Mouse (Mus musculus) C2C12 (cell line): Measurements from ENCODE around the gene Thoc7.

Source experiments
- CTCF ChIP-seq: IDR thresholded peaks from one replicate; pipeline ENCODE4 v1.5.1; 2011; ENCODE audit not compliant: control insufficient read depth, insufficient read depth, insufficient read length
- FOSL1 ChIP-seq: IDR thresholded peaks from one replicate; pipeline ENCODE4 v1.8.0; 2011; ENCODE audit warnings: mild to moderate bottlenecking, low read length; ENCODE audit not compliant: poor library complexity, insufficient read depth, severe bottlenecking

GRCm38 (mm10) chr14:14009712-14010111 is 48.1 kb upstream of the Thoc7 start:
- no peak for TF ChIP-seq CTCF
- no peak for TF ChIP-seq FOSL1
